Mouse (Mus musculus): ENCODE data around the gene 1700016D06Rik.

- no peak for TF ChIP-seq EP300 (IDR thresholded peaks at IDR 0.05; ENCODE audit: low read depth in 1 of 2, low read length in 2 of 2)
- TF ChIP-seq POLR2A (IDR thresholded peaks at IDR 0.05; ENCODE audit: control insufficient read depth in 1 of 2, insufficient read depth in 1 of 2, low read depth in 1 of 2, low read length in 2 of 2, poor library complexity in 1 of 2), result no peak
- TF ChIP-seq CTCF (IDR thresholded peaks at IDR 0.05 in 2 of 3, conservative IDR thresholded peaks at IDR 0.05 in 1 of 3; ENCODE audit: control insufficient read depth in 1 of 3, insufficient read depth in 1 of 3, low read depth in 2 of 3, low read length in 3 of 3, poor library complexity in 1 of 3, severe bottlenecking in 1 of 3), result no peak
- TF ChIP-seq RAD21 (IDR thresholded peaks at IDR 0.05; ENCODE audit: low read depth, low read length), result no peak
- no peak for TF ChIP-seq ZC3H11A (IDR thresholded peaks at IDR 0.05; ENCODE audit: low read depth, low read length)
- no peak for TF ChIP-seq UBTF (IDR thresholded peaks at IDR 0.05; ENCODE audit: borderline replicate concordance, insufficient read depth, low read depth, low read length)
- no peak for TF ChIP-seq CHD1 (IDR thresholded peaks at IDR 0.05; ENCODE audit: low read depth, low read length)
- no peak for TF ChIP-seq ZNF384 (IDR thresholded peaks at IDR 0.05; ENCODE audit: low read depth, low read length)
- TF ChIP-seq MAFK (IDR thresholded peaks at IDR 0.05; ENCODE audit: borderline replicate concordance, low read depth, low read length), result no peak
- no peak for TF ChIP-seq SIN3A (IDR thresholded peaks at IDR 0.05; ENCODE audit: low read length)
- no peak for TF ChIP-seq POLR2AphosphoS2 (IDR thresholded peaks at IDR 0.05; ENCODE audit: low read length)
Measured at GRCm38 (mm10) chr8:11691284-11691683, 9.6 kb downstream of the 1700016D06Rik start.

Data from MEL (cell line).